Mouse (Mus musculus): ENCODE results near the gene Lrrc7.

- TF ChIP-seq POLR2A (IDR thresholded peaks at IDR 0.05; ENCODE audit: insufficient read depth, low read length), result no peak
- no peak for TF ChIP-seq CTCF (IDR thresholded peaks at IDR 0.05; ENCODE audit: low read depth, low read length)
These were observed 199.9 kb downstream of the Lrrc7 start for GRCm38 (mm10) chr3:158362091-158362490.

All from ES-Bruce4 (cell line).